Mouse (Mus musculus) small intestine, adult 2 months (tissue): ENCODE measurements at regions not wholly inside any gene's neighbourhood (a gene's known extent, or its start where the extent isn't known, plus 50 kb on each side); places are given as distances from the start of the nearest gene placed in this dataset.

Source experiments
- CTCF ChIP-seq: fragments of 200-500 bp; IDR thresholded peaks from 2 replicates; pipeline ENCODE4 v1.5.1; 2012; ENCODE audit warnings: low read depth, mild to moderate bottlenecking, control low read depth, inconsistent platforms, low read length, moderate library complexity, mixed read lengths; ENCODE audit not compliant: insufficient replicate concordance, insufficient read length; ENCODE audit errors: extremely low read depth
- POLR2A ChIP-seq: fragments of 200-500 bp; IDR thresholded peaks from 2 replicates; pipeline ENCODE4 v1.6.1; 2012; ENCODE audit warnings: low read depth, mild to moderate bottlenecking, control low read depth, inconsistent platforms, low read length, moderate library complexity

DNA sequence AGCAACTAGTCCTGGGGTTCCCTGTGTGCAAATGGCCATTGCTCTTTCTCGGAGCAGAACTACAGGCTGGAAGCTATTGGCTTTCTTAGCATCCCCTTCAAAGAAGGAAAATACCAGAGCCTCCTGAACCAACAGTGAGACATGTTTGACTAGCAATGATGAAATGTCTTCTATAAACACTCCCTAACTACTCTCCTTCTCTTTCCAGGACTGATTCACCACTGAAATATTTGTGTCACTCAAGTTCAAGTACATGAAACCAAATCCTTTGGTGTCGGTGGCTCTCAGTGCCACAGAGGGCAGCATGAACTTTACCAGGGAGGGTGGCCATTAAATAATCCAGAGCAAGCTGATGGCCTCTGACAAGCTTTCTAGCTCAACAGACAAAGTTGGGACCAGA lies 270.0 kb downstream of the Osr1 start:
- TF ChIP-seq POLR2A = no peak
- no peak for TF ChIP-seq CTCF
